Mouse (Mus musculus) thymus, postnatal 14 days (tissue): ENCODE measurements around the gene Gpbp1l1.

Experiments used
- DNase-seq: peaks from one replicate; pipeline ENCODE4 v3.0.0; 2021

Gene Gpbp1l1

GRCm38 (mm10) chr4:116638821-116639220 lies 81.4 kb downstream of the Gpbp1l1 start:
- DNase-seq: no peak

DNA sequence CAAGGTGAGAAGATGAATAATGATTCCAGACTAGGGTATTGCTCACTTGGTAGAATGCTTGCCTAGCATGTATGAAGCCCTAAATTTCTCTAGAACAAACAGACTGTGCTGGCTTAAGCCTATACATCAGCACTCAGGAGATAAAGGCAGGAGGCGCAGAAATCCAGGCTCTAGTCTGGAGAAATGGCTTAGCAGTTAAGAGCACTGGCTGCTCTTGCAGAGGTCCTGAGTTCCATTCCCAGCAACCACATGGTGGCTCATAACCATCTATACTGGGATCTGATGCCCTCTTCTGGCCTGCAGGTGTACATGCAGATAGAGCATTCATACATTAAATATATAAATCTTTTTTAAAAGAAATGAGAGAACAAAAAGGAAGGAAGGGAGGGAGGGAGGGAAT lies 84.6 kb downstream of the Gpbp1l1 start:
- no peak for DNase-seq
